Mouse (Mus musculus) T-cell, adult 66 days (primary cell): ENCODE measurements around the gene Serpine2. TPM values are rescaled to one million over a fixed set of nuclear protein-coding genes. Genes with fewer than 3 reads are reported as not detected.

Experiments used
- total RNA-seq, 2 experiments: library from RNA; stranded (reverse); gene quantifications; 3 replicates in 1 of 2; 4 replicates in 1 of 2; pipeline ENCODE4 v1.2.4; 2023

The Serpine2 gene
- under 1 TPM; 0.38 to 0.62 TPM for total RNA-seq

DNA sequence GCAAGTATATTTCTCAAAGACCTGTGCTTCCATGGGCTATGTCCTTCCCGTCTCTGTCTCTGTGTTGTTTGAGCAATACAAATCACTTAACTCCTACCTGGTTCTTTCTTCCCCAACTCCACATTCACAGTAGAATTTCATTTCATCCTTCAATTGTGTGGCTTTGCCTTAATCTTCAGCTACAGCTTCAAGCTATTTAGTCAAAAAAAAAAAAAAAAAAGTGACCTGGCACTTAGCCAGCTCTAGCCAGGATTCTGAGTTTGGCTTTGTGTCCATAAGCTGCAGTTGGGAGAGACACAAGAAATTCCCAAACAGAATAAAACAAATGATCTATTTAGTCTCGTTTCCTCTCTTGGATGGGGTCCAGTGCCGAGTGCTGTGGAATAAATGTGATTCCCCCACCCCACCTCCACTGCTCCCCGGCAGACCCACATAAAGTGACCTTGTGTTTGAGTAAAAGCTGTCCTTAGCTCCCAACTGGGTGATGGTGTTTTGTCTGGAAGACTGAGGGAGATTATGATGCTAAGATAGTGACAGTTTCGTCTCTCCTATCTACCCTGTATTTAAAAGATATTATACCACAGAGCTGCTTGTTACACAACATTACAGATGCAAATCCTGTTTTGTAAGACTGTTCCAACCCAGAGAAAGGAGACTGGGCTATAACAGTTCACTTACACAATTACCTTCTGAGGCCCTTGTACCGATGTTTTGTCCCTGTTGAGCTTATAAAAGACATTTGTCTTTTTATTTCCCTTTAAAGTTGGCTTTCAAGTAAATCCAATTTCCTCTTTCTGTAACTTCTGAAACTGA lies at the start of gene Serpine2:
TSS of gene Serpine2 (minus strand) at position 51 of the 813 bp plus-strand sequence.

GRCm38 (mm10) chr1:79775927-79776458 lies 85.0 kb downstream of the Serpine2 start, which contains the start of the genes Mrpl44 and Wdfy1:
Mrpl44 (plus strand) TSS chr1:79776018.
Wdfy1 (minus strand) TSS chr1:79776143.

Other genes with a start within 250 kb of the Serpine2 start
- gene Ap1s3, start 189.2 kb downstream of the Serpine2 start, total RNA-seq, result 10 to 100 TPM; 10.3 to 14.4 TPM
- 10 to 100 TPM; 21.1 to 21.7 TPM for gene Mrpl44, start 85.2 kb downstream of the Serpine2 start, total RNA-seq
- 10 to 100 TPM; 24.8 to 36.2 TPM for gene Wdfy1, start 85.0 kb downstream of the Serpine2 start, total RNA-seq